Mouse (Mus musculus): ENCODE results near the gene March11.

GRCm38 (mm10) chr15:26292811-26293210 lies 16.0 kb upstream of the March11 start:
- TF ChIP-seq E2F4 (IDR thresholded peaks at IDR 0.05; ENCODE audit: borderline replicate concordance, low read depth, low read length) (no peak), CTCF (IDR thresholded peaks at IDR 0.05 in 2 of 3, conservative IDR thresholded peaks at IDR 0.05 in 1 of 3; ENCODE audit: control insufficient read depth in 1 of 3, insufficient read depth in 1 of 3, low read depth in 2 of 3, low read length in 3 of 3, poor library complexity in 1 of 3, severe bottlenecking in 1 of 3) (no peak), UBTF (IDR thresholded peaks at IDR 0.05; ENCODE audit: borderline replicate concordance, insufficient read depth, low read depth, low read length) (no peak), GABPA (IDR thresholded peaks at IDR 0.05; ENCODE audit: low read depth, low read length) (no peak), BHLHE40 (IDR thresholded peaks at IDR 0.05; ENCODE audit: borderline replicate concordance, low read depth, low read length) (no peak), MAX (IDR thresholded peaks at IDR 0.05; ENCODE audit: low read length) (no peak), MAFK (IDR thresholded peaks at IDR 0.05; ENCODE audit: borderline replicate concordance, low read depth, low read length) (no peak), SIN3A (IDR thresholded peaks at IDR 0.05; ENCODE audit: low read length) (no peak), EP300 (IDR thresholded peaks at IDR 0.05; ENCODE audit: low read depth in 1 of 2, low read length in 2 of 2) (no peak), POLR2A (IDR thresholded peaks at IDR 0.05; ENCODE audit: control insufficient read depth in 1 of 2, insufficient read depth in 1 of 2, low read depth in 1 of 2, low read length in 2 of 2, poor library complexity in 1 of 2) (no peak), CHD1 (IDR thresholded peaks at IDR 0.05; ENCODE audit: low read depth, low read length) (no peak), TAL1 (IDR thresholded peaks at IDR 0.05; ENCODE audit: low read length) (no peak), ZMIZ1 (IDR thresholded peaks at IDR 0.05; ENCODE audit: low read depth, low read length) (no peak), USF2 (IDR thresholded peaks at IDR 0.05; ENCODE audit: borderline replicate concordance in 1 of 2, insufficient read depth in 1 of 2, low read depth in 1 of 2, low read length in 2 of 2) (no peak)
